Mouse (Mus musculus) gastrocnemius, adult 18-20 months (tissue): ENCODE measurements around the gene Vmn2r90. TPM values are rescaled to one million over a fixed set of nuclear protein-coding genes. Genes with fewer than 3 reads are reported as not detected.
"Not testable (repeated sequence)": the region's sequence is repeated elsewhere in the genome, so short reads cannot be mapped to it uniquely, and the experiment has no call there.

Experiments used
- DNase-seq: peaks from one replicate; pipeline ENCODE4 v3.0.0; 2021; ENCODE audit warnings: low spot score
- long read RNA-seq, 2 experiments: library from polyadenylated mRNA; stranded (forward); transcript quantifications; one replicate each; pipeline ENCODE4 v2.0.0; 2021
- total RNA-seq, 2 experiments: library from RNA; stranded (reverse); gene quantifications; 2 replicates each; pipeline ENCODE4 v1.2.3; 2021

The Vmn2r90 gene
- not detected for total RNA-seq
- long read RNA-seq, experiment 1, result 0 reads
- long read RNA-seq, experiment 2, result 0 reads

DNA sequence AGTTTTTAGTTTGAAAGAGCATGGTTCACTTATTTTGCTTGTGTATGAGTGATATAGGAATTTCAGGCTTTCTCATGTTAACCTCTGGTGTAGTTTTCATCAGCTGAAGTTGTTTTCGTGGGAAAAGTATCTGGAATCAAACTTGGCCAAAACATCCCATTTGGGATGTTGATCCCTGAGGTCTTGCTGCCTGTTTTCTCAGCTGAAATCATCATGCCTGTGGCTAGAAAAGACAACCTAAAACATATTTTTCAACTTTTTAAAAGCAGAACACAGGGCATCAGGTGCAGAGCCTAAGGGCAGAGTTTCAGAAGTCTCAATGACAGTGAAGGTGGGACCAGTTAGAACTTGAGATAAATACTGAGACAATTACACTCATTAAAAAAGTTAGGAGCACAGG lies at the start of gene Vmn2r90:
Vmn2r90 (plus strand) TSS at position 301 of the 400 bp plus-strand sequence.
- DNase-seq, result no peak

DNA sequence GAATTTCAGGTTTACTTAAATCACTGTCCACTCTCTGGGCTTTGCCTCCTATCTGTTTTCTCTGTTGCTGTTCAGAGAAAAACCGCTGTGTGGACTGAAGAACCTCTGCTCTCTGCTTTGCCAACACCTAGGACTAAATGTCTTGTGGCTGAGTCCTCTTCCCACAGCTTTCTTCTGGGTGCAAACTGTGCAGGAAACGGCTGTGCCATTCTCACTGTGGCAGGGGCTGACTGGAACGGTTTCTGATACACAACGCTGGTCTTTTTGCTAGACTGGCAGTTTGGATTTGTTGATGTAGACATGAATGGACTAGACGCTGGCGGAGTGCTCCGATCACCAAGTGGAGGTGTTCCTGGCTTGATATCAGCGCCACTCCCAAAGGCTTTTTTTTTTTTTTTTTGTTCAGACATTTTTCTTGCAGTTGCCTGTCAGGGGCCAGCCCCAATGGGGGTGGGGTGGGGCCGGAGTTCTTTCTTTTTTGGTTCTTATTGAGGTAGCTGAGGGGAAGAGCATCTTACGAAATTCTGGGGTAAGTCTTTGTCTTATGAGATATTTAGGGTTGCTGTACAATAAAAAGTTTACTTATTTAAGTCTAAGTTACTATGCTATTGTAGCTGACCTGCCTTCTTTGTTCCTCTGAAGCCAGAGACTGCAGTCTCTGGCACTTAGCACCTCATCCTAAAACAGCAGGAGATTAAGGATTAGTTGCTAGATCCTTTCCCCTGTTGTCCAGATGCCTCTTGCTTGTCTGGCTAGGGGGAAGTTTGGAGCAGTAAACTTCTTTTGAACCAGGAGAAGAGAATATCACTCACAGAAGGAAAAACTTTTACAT lies 48.3 kb upstream of the Vmn2r90 start:
- no peak for DNase-seq

GRCm38 (mm10) chr17:17655829-17656176 lies 47.7 kb upstream of the Vmn2r90 start:
- no peak for DNase-seq

GRCm38 (mm10) chr17:17678781-17679180 lies 24.8 kb upstream of the Vmn2r90 start:
- DNase-seq, result no peak

- no peak for DNase-seq
Observed at GRCm38 (mm10) chr17:17690659-17691058, 12.9 kb upstream of the Vmn2r90 start.

DNA sequence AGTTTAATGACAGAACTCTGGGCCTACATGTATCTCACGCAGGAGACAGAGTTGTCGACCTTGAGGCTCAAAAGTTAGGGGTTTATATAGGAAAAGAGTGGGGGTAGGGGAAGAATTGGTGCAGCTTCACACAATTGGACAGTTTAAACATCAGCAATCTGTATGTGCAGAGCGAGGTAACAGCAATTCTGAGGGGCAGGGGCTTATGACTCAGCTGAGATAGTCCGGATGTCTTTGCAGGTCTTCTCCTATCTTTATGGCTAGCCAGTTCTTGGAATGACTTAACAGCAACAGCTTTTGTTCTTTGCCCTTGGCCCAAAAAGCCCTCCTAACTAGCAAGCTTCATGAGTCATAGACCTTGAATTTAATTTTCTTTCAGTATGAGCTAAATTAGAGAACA lies 28.8 kb downstream of the Vmn2r90 start:
- not testable (repeated sequence) for DNase-seq

DNA sequence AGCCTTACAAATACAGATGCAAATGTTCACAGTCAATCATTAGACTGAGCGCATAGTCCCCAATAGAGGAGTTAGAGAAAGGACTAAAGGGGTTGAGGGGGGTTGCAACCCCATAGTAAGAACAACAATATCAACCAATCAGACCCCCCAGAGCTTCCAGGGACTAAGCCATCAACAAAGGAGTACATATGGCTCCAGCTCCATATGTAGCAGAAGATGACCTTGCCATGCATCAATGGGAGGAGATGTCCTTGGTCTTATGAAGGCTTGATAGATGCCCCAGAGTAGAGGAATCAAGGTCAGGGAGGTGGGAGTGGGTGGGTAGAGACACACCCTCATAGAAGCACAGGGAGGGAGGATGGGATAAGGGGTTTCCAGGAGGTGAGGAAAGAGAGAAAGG lies 35.1 kb downstream of the Vmn2r90 start:
- DNase-seq, result no peak

DNA sequence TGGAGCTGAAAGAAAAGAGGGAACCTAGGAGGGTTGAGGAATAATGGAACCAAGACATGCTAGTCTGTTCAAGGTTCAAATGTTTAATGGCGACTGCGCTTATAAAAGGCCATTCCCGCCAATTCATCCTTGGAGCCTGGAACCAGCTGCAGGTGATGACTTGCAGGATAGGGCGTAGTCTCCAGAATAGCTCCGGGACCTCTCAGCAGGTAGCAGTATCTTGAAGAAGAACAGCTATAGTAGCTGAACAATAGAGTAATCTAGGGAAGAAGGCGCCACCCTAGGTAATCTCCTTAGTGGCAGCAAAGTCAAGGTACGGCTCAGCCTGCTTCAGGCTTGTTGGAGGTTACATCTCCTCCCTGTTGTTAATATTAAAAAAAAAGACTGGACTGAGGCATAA lies 35.8 kb downstream of the Vmn2r90 start:
- not testable (repeated sequence) for DNase-seq

DNA sequence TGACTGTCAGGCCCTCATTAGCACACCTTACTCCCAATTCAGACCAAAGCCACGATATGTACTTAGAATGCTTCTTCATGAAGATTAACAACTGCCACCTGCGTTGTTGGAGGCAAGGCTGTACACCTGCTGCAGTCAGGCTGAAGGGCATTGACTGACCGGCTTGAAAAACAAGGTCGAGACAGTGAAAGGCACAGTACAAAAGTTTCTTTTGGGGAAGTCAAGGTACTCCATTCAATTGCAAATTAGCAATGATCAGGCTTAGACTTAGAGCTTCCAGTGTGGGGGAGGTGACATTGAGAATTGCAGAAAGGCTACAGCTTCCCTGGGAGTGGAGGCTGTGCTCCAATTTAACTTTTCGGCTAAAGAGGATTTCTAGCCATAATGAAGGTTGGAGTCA lies 36.4 kb downstream of the Vmn2r90 start:
- DNase-seq, result not testable (repeated sequence)

- not testable (repeated sequence) for DNase-seq
Observed at GRCm38 (mm10) chr17:17741516-17741915, 38.0 kb downstream of the Vmn2r90 start.

DNA sequence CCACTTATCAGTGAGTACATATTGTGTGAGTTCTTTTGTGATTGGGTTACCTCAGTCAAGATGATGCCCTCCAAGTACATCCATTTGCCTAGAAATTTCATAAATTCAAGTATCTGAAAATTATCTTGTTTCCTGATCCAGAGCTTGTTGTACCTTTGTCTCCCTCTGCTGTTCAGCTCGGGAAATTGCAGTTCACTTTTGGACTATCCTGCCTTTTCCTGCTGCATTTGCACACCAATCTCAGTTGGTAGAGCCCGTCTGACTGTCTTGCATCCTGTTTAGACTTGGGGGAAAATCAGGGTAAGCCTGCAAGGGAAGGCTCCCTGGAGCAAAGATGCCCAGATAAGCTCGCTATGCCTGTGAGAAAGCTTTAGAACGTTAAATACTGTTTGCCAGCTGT lies 45.8 kb downstream of the Vmn2r90 start:
- peak; percentile 32 for DNase-seq

DNA sequence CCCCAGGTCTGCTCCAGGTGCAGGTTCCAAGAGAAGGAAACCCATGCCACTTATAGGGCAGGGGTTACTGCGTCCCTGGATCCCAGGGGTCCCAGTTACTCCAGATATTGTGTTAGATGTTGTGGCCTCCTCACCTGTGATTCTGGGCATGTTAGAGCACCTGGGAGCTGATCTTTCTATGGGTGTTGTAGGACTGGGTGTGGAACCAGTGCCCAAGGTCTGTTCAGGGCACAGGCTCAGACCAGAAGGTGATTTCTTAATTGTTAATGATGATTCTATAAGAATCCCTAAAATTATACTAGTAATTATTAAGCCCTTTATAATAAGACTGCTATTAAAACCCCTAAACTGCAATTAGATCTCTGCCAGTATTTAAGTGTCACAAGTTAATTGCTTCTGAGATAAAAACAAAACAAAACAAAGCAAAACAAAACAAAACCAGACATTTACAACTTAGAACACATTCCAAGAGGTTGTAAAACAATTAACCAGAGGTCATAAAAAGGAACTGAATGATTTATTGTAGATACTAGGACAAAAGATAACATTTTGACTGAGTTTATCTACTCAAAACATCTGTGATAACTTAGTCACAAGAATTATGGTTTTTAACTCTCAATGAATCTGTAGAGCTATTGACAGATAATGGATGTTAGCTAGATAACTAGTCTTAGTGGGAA lies 59.2 kb downstream of the Vmn2r90 start:
- no peak for DNase-seq

DNA sequence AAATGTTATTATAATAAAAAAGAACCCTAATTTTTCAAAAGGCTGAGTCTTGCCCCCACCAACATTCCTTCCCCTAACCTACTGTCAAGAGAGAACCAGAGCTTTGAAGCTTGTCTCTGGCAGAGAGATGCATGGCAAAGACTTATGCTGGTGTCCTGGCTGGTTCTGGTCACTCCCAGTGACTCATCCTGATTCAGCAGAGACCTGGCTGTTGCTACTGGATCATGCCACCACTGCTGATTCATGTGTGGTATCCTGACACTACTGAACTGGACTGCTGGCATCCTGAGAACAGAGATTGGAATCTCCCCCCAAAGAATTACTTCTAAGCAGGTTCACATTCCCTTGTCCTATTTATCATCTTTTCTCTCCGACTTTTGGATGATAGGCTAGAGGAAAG lies 60.7 kb downstream of the Vmn2r90 start:
- no peak for DNase-seq

GRCm38 (mm10) chr17:17766481-17766880 lies 62.9 kb downstream of the Vmn2r90 start:
- peak; percentile 56 for DNase-seq

Other genes starting within 250 kb of the Vmn2r90 start
- 10 to 100 TPM; 51.2 to 57.0 TPM for gene Lnpep, start 78.7 kb upstream of the Vmn2r90 start, total RNA-seq
- 1 to 10 TPM; 4.8 to 6.0 TPM for gene Spaca6, start 123.4 kb downstream of the Vmn2r90 start, total RNA-seq
- under 1 TPM; 0.09 to 0.52 TPM for gene Has1, start 151.5 kb downstream of the Vmn2r90 start, total RNA-seq
- not detected for gene Fpr1, start 180.2 kb downstream of the Vmn2r90 start, total RNA-seq
- gene Fpr2, start 184.1 kb downstream of the Vmn2r90 start, total RNA-seq, result not detected
- not detected for gene Fpr3, start 184.1 kb downstream of the Vmn2r90 start, total RNA-seq